Mouse (Mus musculus) ES-Bruce4 (cell line): ENCODE measurements around the gene Ltv1.

Experiments used
- CTCF ChIP-seq: IDR thresholded peaks from one replicate; pipeline ENCODE4 v1.8.1; 2011; ENCODE audit warnings: low read depth, low read length
- EP300 ChIP-seq: IDR thresholded peaks from 2 replicates; pipeline ENCODE4 v1.6.1; 2011; ENCODE audit warnings: low read depth, low read length; ENCODE audit not compliant: insufficient read depth

DNA sequence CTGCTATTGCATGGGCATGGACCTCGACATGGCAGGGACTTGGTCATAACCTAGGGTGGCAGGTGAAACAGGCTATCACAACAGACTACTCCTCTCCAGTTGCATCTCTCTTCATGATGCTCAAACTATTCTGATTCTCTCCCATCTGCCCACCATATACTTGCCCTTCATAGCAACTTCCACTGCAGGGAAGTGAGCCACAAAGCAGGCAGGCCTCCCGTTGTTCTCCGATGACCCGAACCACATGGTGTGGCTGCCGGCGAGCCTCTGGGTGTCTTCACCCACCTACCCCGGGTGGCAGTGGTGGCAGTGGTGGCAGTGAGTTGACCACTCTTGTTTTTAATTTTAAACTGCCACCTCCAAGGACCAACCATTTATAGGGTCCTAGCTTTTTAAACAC lies 57.2 kb downstream of the Ltv1 start:
- TF ChIP-seq EP300 (no peak), CTCF (no peak)
